Mouse (Mus musculus) myocyte (in vitro differentiated cells): ENCODE measurements around the gene Tgfb1i1.

Experiments
- CEBPB ChIP-seq: IDR thresholded peaks from 2 replicates; pipeline ENCODE4 v1.6.1; 2011; ENCODE audit warnings: mild to moderate bottlenecking, moderate library complexity; ENCODE audit not compliant: poor library complexity, insufficient read depth, severe bottlenecking
- E2F4 ChIP-seq: IDR thresholded peaks from one replicate; pipeline ENCODE4 v1.6.1; 2011; ENCODE audit warnings: mild to moderate bottlenecking, control low read depth, moderate library complexity; ENCODE audit not compliant: insufficient read depth
- MYOD1 ChIP-seq, 3 experiments: IDR thresholded peaks; one replicate each; pipeline ENCODE4 v1.6.1; 2011; ENCODE audit warnings: control low read depth in 2 of 3, low read depth in 2 of 3, mild to moderate bottlenecking in 2 of 3, moderate library complexity in 1 of 3; ENCODE audit not compliant: insufficient read length in 2 of 3, control insufficient read depth in 1 of 3
- POLR2A ChIP-seq: IDR thresholded peaks from one replicate; pipeline ENCODE4 v1.6.1; 2011; ENCODE audit warnings: low read depth, mild to moderate bottlenecking, control low read depth, moderate library complexity; ENCODE audit not compliant: insufficient read length
- POLR2AphosphoS2 ChIP-seq: IDR thresholded peaks from one replicate; pipeline ENCODE4 v1.6.1; 2011; ENCODE audit warnings: low read depth, control low read depth; ENCODE audit not compliant: insufficient read length
- SRF ChIP-seq: IDR thresholded peaks from one replicate; pipeline ENCODE4 v1.6.1; 2011; ENCODE audit warnings: low read depth; ENCODE audit not compliant: control insufficient read depth, insufficient read length
- TCF3 ChIP-seq: IDR thresholded peaks from one replicate; pipeline ENCODE4 v1.6.1; 2011; ENCODE audit warnings: low read depth, control low read depth; ENCODE audit not compliant: insufficient read length

GRCm38 (mm10) chr7:128282532-128283244 lies 36.1 kb downstream of the Tgfb1i1 start:
- TF ChIP-seq POLR2A, result no peak
- no peak for TF ChIP-seq MYOD1 (IDR thresholded peaks at IDR 0.05; ENCODE audit: control insufficient read depth in 1 of 3, insufficient read length in 2 of 3, low read depth in 2 of 3)
- no peak for TF ChIP-seq POLR2AphosphoS2
- TF ChIP-seq TCF3, result no peak
- no peak for TF ChIP-seq CEBPB
- TF ChIP-seq SRF, result no peak
- TF ChIP-seq E2F4, result no peak
